In the genomic region with DNA sequence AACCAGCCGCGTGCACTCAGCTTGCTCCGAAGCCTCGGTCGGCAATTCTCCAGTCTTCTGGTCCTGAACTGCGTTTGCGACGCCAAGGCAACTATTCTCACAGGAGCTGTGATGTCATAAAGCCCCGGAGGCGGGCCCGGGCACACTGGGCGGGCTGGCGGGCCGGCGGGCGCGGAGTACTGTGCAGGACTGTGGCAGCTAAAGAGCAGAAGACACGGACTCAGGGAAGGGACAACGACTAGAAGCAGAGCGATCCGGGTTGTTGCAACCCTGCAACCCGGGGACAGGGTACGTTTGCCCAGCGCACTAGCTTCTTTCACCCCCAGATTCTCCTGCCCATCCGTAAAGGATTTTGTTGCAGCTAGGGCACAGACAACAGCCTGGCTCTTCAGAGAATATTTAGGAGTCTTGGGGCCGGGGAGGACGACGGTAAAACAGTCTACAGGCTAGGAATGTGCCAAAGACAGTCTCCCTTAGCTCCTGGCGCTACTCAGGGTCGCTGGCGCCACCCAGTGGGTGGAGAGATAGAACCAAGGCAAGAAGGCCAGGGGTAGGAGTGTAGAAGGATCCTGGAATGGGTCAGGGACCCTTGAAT, we compare ENCODE assay signal across 1 mouse cellular context.
TF ChIP-seq lines count a peak whose summit lies in the region.

Gene Cfap100 (minus strand): TSS at position 418 of the 595 bp plus-strand sequence.

TF ChIP-seq in myocyte, 11 proteins besides CTCF, POLR2A, EP300 and RAD21 (continued from another document):
- no peak for TF ChIP-seq POLR2AphosphoS2 (IDR thresholded peaks at IDR 0.05; ENCODE audit: insufficient read length, low read depth)
- TF ChIP-seq MYOD1 (IDR thresholded peaks at IDR 0.05; ENCODE audit: control insufficient read depth in 1 of 3, insufficient read length in 2 of 3, low read depth in 2 of 3), result no peak
- TF ChIP-seq MYOG (IDR thresholded peaks at IDR 0.05; ENCODE audit: control insufficient read depth in 1 of 3, insufficient read depth in 1 of 3, insufficient read length in 2 of 3, low read depth in 2 of 3), result no peak
- no peak for TF ChIP-seq SRF (IDR thresholded peaks at IDR 0.05; ENCODE audit: control insufficient read depth, insufficient read length, low read depth)
- no peak for TF ChIP-seq USF1 (IDR thresholded peaks at IDR 0.05; ENCODE audit: low read depth)
